Mouse (Mus musculus) midbrain, embryonic 10.5 days (tissue): ENCODE measurements at regions not wholly inside any gene's neighbourhood (a gene's known extent, or its start where the extent isn't known, plus 50 kb on each side); places are given as distances from the start of the nearest gene placed in this dataset.

Experiments
- DNase-seq: peaks from one replicate; pipeline ENCODE4 v3.0.0-alpha.2; 2017; ENCODE audit warnings: low spot score
- H3K27ac ChIP-seq: fragments of 300-500 bp; sonication (generic); replicated peaks from 2 replicates; pipeline ENCODE4 v1.5.1; 2016; ENCODE audit warnings: mild to moderate bottlenecking
- H3K27me3 ChIP-seq: fragments of 300-500 bp; sonication (generic); 2 replicates; pipeline ENCODE4 v1.6.1; 2016; ENCODE audit warnings: low read depth, mild to moderate bottlenecking; ENCODE audit not compliant: poor library complexity, severe bottlenecking
- H3K36me3 ChIP-seq: fragments of 300-500 bp; sonication (generic); 2 replicates; pipeline ENCODE4 v1.6.1; 2016; ENCODE audit warnings: mild to moderate bottlenecking, moderate library complexity
- H3K4me1 ChIP-seq: fragments of 300-500 bp; sonication (generic); 2 replicates; pipeline ENCODE4 v1.6.1; 2016
- H3K4me3 ChIP-seq: fragments of 300-500 bp; sonication (generic); 2 replicates; pipeline ENCODE4 v1.5.1; 2016; ENCODE audit warnings: mild to moderate bottlenecking, moderate library complexity
- H3K9me3 ChIP-seq: fragments of 300-500 bp; sonication (generic); replicated peaks from 2 replicates; pipeline ENCODE4 v1.6.1; 2016; ENCODE audit warnings: mild to moderate bottlenecking
- WGBS: fragments of 180-500 bp; shearing (Covaris S2); methylation state at CpG from one replicate; pipeline ENCODE4 v1.1.7; 2016; 5-methylcytosine and 5-hydroxymethylcytosine counted together

- H3K9me3 ChIP-seq: no peaks in the 10 kb centered on the region
- DNase-seq: no peak
- no peaks in the 10 kb centered on the region for H3K36me3 ChIP-seq
- 76% methylated on average over 1 of the region's 1 CpGs for WGBS
- H3K4me1 ChIP-seq: no peaks in the 10 kb centered on the region
- H3K27ac ChIP-seq: no peak overlapping the region
- H3K4me3 ChIP-seq: no peak overlapping the region
- H3K27me3 ChIP-seq: no peaks in the 10 kb centered on the region
Measured at GRCm38 (mm10) chr6:33117877-33118276, 57.8 kb upstream of the Chchd3 start.

DNA sequence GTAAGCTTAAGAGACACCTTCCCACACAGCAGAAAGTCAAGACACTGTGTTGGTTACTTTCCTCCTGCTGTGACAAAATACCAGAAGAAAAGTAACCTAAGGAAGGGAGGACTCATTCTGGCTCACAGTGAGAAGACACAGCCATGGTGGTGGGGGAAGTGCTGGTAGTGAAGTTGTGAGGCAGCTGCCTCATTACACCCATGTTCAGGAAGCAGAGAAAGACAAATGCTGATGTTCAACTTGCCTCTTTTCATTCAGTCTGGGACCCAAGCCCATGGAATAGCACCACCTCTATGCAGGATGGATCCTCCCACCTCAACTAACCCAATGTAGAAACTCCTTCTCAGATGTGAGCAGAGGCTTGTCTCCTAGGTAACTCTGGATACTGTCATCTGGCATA is 60.5 kb upstream of the Chchd3 start:
- no peak for DNase-seq

GRCm38 (mm10) chr6:33126574-33126973 is 66.5 kb upstream of the Chchd3 start:
- no peaks in the 10 kb centered on the region for H3K27me3 ChIP-seq
- H3K9me3 ChIP-seq: no peaks in the 10 kb centered on the region
- DNase-seq: peak; percentile 74
- WGBS: 11% methylated on average over 8 of the region's 8 CpGs
- H3K27ac ChIP-seq: no peak overlapping the region
- no peaks in the 10 kb centered on the region for H3K36me3 ChIP-seq
- no peak overlapping the region for H3K4me3 ChIP-seq
- no peaks in the 10 kb centered on the region for H3K4me1 ChIP-seq

More for the DNA sequence above, 60.5 kb upstream of the Chchd3 start:
- no peaks in the 10 kb centered on the region for H3K4me1 ChIP-seq
- no peak overlapping the region for H3K4me3 ChIP-seq
- no peaks in the 10 kb centered on the region for H3K36me3 ChIP-seq
- no peak overlapping the region for H3K27ac ChIP-seq
- no peaks in the 10 kb centered on the region for H3K9me3 ChIP-seq
- H3K27me3 ChIP-seq: no peaks in the 10 kb centered on the region

DNA sequence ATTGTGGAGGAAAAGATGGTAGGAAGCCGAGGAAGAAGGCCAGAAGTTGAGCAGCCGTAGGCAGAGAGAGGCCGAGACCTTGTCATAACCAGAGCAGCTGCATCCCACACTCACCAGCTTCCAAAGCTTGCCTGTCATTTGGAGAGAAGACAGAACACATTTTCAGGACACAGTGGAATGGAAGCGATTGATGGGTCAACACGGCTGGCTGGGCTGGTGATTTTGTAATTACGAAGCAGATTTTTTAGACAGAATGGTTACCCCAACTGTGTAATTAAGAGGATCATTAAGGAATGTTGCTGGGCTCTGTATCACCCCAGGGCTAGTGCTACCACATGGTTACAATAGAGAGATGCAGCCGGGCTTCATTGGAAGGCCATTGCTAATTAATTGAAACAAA is 76.8 kb upstream of the Chchd3 start:
- WGBS: 88% methylated on average over 7 of the region's 7 CpGs
- H3K27me3 ChIP-seq: no peaks in the 10 kb centered on the region
- no peaks in the 10 kb centered on the region for H3K4me1 ChIP-seq
- no peak overlapping the region for H3K27ac ChIP-seq
- DNase-seq: no peak
- no peaks in the 10 kb centered on the region for H3K36me3 ChIP-seq
- no peaks in the 10 kb centered on the region for H3K9me3 ChIP-seq
- H3K4me3 ChIP-seq: no peak overlapping the region

DNA sequence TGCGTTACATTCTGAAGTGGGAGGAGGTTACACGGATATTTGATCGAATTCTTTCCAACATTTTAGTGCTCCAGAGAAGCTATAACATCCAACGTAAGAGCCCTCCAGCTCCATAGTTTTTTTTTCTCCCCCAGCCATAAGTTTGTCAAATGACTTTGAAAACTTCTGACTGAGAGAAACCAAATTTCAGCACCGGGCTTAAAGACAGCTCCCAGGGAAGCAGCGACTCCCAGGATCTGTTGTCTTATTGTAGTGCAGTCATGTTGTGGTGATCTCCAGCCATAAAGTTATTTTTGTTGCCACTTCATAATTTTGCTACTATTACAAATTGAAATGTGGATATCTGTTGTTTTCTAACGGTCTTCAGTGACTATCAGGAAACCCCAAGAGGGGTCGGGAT is 77.8 kb upstream of the Chchd3 start:
- Histone ChIP-seq H3K36me3 (no peaks in the 10 kb centered on the region), H3K4me1 (no peaks in the 10 kb centered on the region), H3K27ac (no peak overlapping the region), H3K4me3 (no peak overlapping the region), H3K27me3 (no peaks in the 10 kb centered on the region), H3K9me3 (no peaks in the 10 kb centered on the region)
- 42% methylated on average over 8 of the region's 8 CpGs for WGBS
- peak; percentile 28 for DNase-seq

DNA sequence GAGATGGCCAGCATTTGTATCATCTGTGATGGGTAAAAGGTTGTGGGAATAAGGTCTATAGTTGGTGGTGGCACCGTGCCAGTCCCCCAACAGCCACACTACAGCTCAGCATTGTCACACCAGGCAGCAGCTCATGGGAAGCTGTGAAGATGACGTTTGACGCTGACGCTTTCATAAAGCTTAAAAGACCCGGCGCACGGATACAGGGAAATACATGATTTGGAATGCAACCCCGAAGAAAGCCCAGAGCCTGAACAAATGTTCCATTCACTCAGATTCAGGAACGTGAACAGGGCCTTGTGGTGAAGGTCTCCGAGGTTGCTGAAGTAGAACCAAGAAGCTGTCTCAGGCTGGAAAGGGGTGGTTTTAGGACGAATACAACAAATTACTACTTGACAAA is 82.4 kb upstream of the Exoc4 start:
- Histone ChIP-seq H3K27ac (no peak overlapping the region), H3K9me3 (no peaks in the 10 kb centered on the region), H3K4me3 (no peak overlapping the region), H3K27me3 (no peaks in the 10 kb centered on the region), H3K4me1 (no peaks in the 10 kb centered on the region), H3K36me3 (no peaks in the 10 kb centered on the region)
- WGBS: 87% methylated on average over 11 of the region's 11 CpGs
- no peak for DNase-seq

GRCm38 (mm10) chr6:33173606-33174005 is 75.3 kb upstream of the Exoc4 start:
- H3K36me3 ChIP-seq: no peaks in the 10 kb centered on the region
- WGBS: 86% methylated on average over 12 of the region's 12 CpGs

GRCm38 (mm10) chr6:33174616-33175015 is 74.3 kb upstream of the Exoc4 start:
- Histone ChIP-seq H3K36me3 (no peaks in the 10 kb centered on the region), H3K4me1 (no peaks in the 10 kb centered on the region), H3K27ac (no peak overlapping the region), H3K9me3 (no peaks in the 10 kb centered on the region), H3K27me3 (no peaks in the 10 kb centered on the region), H3K4me3 (no peak overlapping the region)
- no peak for DNase-seq
- WGBS: 65% methylated on average over 6 of the region's 6 CpGs

More at GRCm38 (mm10) chr6:33173606-33174005, 75.3 kb upstream of the Exoc4 start:
- H3K27me3 ChIP-seq: no peaks in the 10 kb centered on the region
- no peak for DNase-seq
- H3K4me3 ChIP-seq: no peak overlapping the region
- H3K9me3 ChIP-seq: no peaks in the 10 kb centered on the region
- H3K27ac ChIP-seq: no peak overlapping the region
- no peaks in the 10 kb centered on the region for H3K4me1 ChIP-seq

GRCm38 (mm10) chr6:33189521-33190246 is 59.2 kb upstream of the Exoc4 start:
- Histone ChIP-seq H3K4me3 (no peak overlapping the region), H3K36me3 (no peaks in the 10 kb centered on the region), H3K9me3 (no peaks in the 10 kb centered on the region), H3K27ac (no peak overlapping the region), H3K27me3 (no peaks in the 10 kb centered on the region), H3K4me1 (no peaks in the 10 kb centered on the region)
- DNase-seq: no peak
- 87% methylated on average over 11 of the region's 11 CpGs for WGBS

DNA sequence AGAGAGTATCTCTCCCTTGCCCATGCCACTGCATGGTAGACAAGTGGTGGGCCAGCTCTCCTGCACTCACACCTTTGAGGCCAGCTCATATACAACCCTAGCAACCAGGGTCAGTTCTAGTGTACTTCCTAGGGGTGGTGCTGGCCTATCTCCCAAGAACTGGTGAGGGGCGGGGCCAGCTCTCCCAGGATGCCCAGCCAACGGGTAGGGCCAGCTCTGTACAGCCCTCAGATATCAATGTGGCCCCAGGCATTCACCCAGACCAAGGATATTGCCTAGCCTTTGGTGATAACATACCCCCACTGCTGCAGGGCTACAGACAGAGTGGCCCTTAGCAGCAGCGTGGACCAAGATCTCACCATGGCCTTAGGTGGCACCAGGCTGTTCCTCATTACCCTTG is 55.1 kb upstream of the Exoc4 start:
- H3K9me3 ChIP-seq: no peaks in the 10 kb centered on the region
- 79% methylated on average over 3 of the region's 3 CpGs for WGBS
- H3K4me1 ChIP-seq: no peaks in the 10 kb centered on the region
- no peaks in the 10 kb centered on the region for H3K27me3 ChIP-seq
- H3K36me3 ChIP-seq: no peaks in the 10 kb centered on the region
- no peak overlapping the region for H3K27ac ChIP-seq
- DNase-seq: no peak
- no peak overlapping the region for H3K4me3 ChIP-seq
